Mouse (Mus musculus): Measurements from ENCODE around the gene Carmil1.

DNA sequence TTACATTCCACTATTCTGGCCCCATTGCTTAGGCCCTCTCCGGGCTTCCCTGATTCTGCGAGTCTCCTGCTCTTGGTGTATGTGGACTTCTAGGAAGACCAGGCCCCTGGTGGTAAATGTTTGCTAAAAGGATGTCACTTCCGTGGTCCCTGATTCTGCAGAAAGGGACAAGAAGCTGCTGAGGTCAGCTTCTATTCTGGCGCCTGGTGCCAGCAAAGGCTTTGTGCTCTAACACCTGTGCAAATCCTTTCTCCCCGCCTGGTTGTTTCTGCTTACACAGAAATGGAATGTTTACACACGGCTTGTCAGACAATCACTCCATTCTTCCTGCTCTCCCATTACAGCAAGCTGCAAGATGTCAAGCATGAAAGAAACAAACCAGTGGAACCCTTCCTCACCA, 97.7 kb downstream of the Carmil1 start:
- no peak for TF ChIP-seq POLR2A (IDR thresholded peaks at IDR 0.05; ENCODE audit: extremely low read depth, insufficient read depth, low read length)
- no peak for TF ChIP-seq CTCF (IDR thresholded peaks at IDR 0.05; ENCODE audit: low read depth, low read length)

Data from liver, adult 2 months (tissue).